Mouse (Mus musculus): ENCODE results near the gene Nppb. TPM values are rescaled to one million over a fixed set of nuclear protein-coding genes. Genes with fewer than 3 reads are reported as not detected.

The Nppb gene
- total and polyA plus RNA-seq, 3 experiments = not detected

- Histone ChIP-seq H3K4me3 (ENCODE audit: control insufficient read depth in 1 of 2, insufficient read depth in 1 of 2, low read depth in 2 of 2, low read length in 2 of 2) (no peak overlapping the region), H3K4me1 (ENCODE audit: control insufficient read depth in 1 of 2, insufficient read depth in 2 of 2, low read length in 2 of 2) (peaks cover 0 to 4% of the 10 kb centered on the region in 2 experiments; a peak in 1 of 4 replicates), H3K36me3 (ENCODE audit: control insufficient read depth in 1 of 2, insufficient read depth in 2 of 2, low read length in 2 of 2) (peaks cover 0 to 2% of the 10 kb centered on the region in 2 experiments; a peak in 3 of 4 replicates), H3K27ac (ENCODE audit: control insufficient read depth, low read depth, low read length) (no peak overlapping the region), H3K79me2 (ENCODE audit: control insufficient read depth, insufficient read depth, low read length, poor library complexity) (no peaks in the 10 kb centered on the region), H3K27me3 (ENCODE audit: control insufficient read depth in 1 of 2, insufficient read depth in 2 of 2, low read length in 2 of 2) (no peaks in the 10 kb centered on the region), H3K9ac (ENCODE audit: control insufficient read depth, low read depth, low read length, poor library complexity, severe bottlenecking) (no peak overlapping the region), H3K9me3 (replicated peaks; ENCODE audit: insufficient read depth, low read length) (no peaks in the 10 kb centered on the region)
- no peak for DNase-seq (ENCODE audit: low read depth, low spot score)
- no peak for TF ChIP-seq TCF12 (IDR thresholded peaks at IDR 0.05; ENCODE audit: low read depth, low read length)
- TF ChIP-seq ZKSCAN1 (IDR thresholded peaks at IDR 0.05; ENCODE audit: low read depth, low read length) = no peak
Observed at GRCm38 (mm10) chr4:148030506-148030905, 44.9 kb downstream of the Nppb start.

- Histone ChIP-seq H3K79me2 (ENCODE audit: control insufficient read depth, insufficient read depth, low read length, poor library complexity) (peaks cover 2% of the 10 kb centered on the region; the same call in 1 of the 2 replicates), H3K4me3 (ENCODE audit: control insufficient read depth in 1 of 2, insufficient read depth in 1 of 2, low read depth in 2 of 2, low read length in 2 of 2) (no peak overlapping the region), H3K27me3 (ENCODE audit: control insufficient read depth in 1 of 2, insufficient read depth in 2 of 2, low read length in 2 of 2) (no peaks in the 10 kb centered on the region), H3K9ac (ENCODE audit: control insufficient read depth, low read depth, low read length, poor library complexity, severe bottlenecking) (no peak overlapping the region), H3K27ac (ENCODE audit: control insufficient read depth, low read depth, low read length) (peak overlapping the region; percentile 68), H3K4me1 (ENCODE audit: control insufficient read depth in 1 of 2, insufficient read depth in 2 of 2, low read length in 2 of 2) (peaks cover 4 to 5% of the 10 kb centered on the region in 2 experiments; a peak in 3 of 4 replicates), H3K36me3 (ENCODE audit: control insufficient read depth in 1 of 2, insufficient read depth in 2 of 2, low read length in 2 of 2) (peaks cover 0 to 5% of the 10 kb centered on the region in 2 experiments; a peak in 3 of 4 replicates), H3K9me3 (replicated peaks; ENCODE audit: insufficient read depth, low read length) (no peaks in the 10 kb centered on the region)
- TF ChIP-seq EP300 (IDR thresholded peaks at IDR 0.05; ENCODE audit: low read depth in 1 of 2, low read length in 2 of 2) = peak in 1 of 2 experiments; percentile 15; a peak in 1 of 4 replicates
- TF ChIP-seq ZMIZ1 (IDR thresholded peaks at IDR 0.05; ENCODE audit: low read depth, low read length) = no peak
- peak; percentile 54 for DNase-seq (ENCODE audit: low read depth, low spot score)
Observed at GRCm38 (mm10) chr4:148033858-148034410, 48.3 kb downstream of the Nppb start.

GRCm38 (mm10) chr4:148035440-148035839, 49.9 kb downstream of the Nppb start:
- TF ChIP-seq BHLHE40 (IDR thresholded peaks at IDR 0.05; ENCODE audit: borderline replicate concordance, low read depth, low read length) (no peak), CHD1 (IDR thresholded peaks at IDR 0.05; ENCODE audit: low read depth, low read length) (no peak), POLR2A (IDR thresholded peaks at IDR 0.05; ENCODE audit: control insufficient read depth in 1 of 2, insufficient read depth in 1 of 2, low read depth in 1 of 2, low read length in 2 of 2, poor library complexity in 1 of 2) (no peak), EP300 (IDR thresholded peaks at IDR 0.05; ENCODE audit: low read depth in 1 of 2, low read length in 2 of 2) (no peak), POLR2AphosphoS2 (IDR thresholded peaks at IDR 0.05; ENCODE audit: low read length) (no peak)
- Histone ChIP-seq H3K79me2 (ENCODE audit: control insufficient read depth, insufficient read depth, low read length, poor library complexity) (peaks cover 10% of the 10 kb centered on the region), H3K4me1 (ENCODE audit: control insufficient read depth in 1 of 2, insufficient read depth in 2 of 2, low read length in 2 of 2) (peaks cover 4 to 14% of the 10 kb centered on the region in 2 experiments; a peak in 3 of 4 replicates), H3K4me3 (ENCODE audit: control insufficient read depth in 1 of 2, insufficient read depth in 1 of 2, low read depth in 2 of 2, low read length in 2 of 2) (no peak overlapping the region), H3K9ac (ENCODE audit: control insufficient read depth, low read depth, low read length, poor library complexity, severe bottlenecking) (no peak overlapping the region), H3K9me3 (replicated peaks; ENCODE audit: insufficient read depth, low read length) (no peaks in the 10 kb centered on the region), H3K36me3 (ENCODE audit: control insufficient read depth in 1 of 2, insufficient read depth in 2 of 2, low read length in 2 of 2) (peaks cover 0 to 12% of the 10 kb centered on the region in 2 experiments; a peak in 2 of 4 replicates), H3K27ac (ENCODE audit: control insufficient read depth, low read depth, low read length) (no peak overlapping the region), H3K27me3 (ENCODE audit: control insufficient read depth in 1 of 2, insufficient read depth in 2 of 2, low read length in 2 of 2) (no peaks in the 10 kb centered on the region)
- no peak for DNase-seq (ENCODE audit: low read depth, low spot score)

Other genes starting within 250 kb of the Nppb start
- 1.4 and 2.2 TPM in 2 replicates for gene Zfp984, start 176.0 kb upstream of the Nppb start, total RNA-seq (2012; rRNA removed)
- under 1 TPM in 1 of 2 experiments, not detected in 1; 0.92 TPM for gene Zfp984, start 176.0 kb upstream of the Nppb start, polyA plus RNA-seq (2012; ENCODE audit: insufficient read depth in 1 of 2, insufficient read length in 2 of 2, low read depth in 1 of 2, low replicate concordance in 2 of 2, missing spikeins in 1 of 2)
- 3.3 and 4.7 TPM in 2 replicates for gene Zfp933, start 137.4 kb upstream of the Nppb start, total RNA-seq (2012; rRNA removed)
- gene Zfp933, start 137.4 kb upstream of the Nppb start, polyA plus RNA-seq (2012; ENCODE audit: insufficient read depth in 1 of 2, insufficient read length in 2 of 2, low read depth in 1 of 2, low replicate concordance in 2 of 2, missing spikeins in 1 of 2) = 100 to 1,000 TPM in 1 of 2 experiments, 1 to 10 TPM in 1; 4.0 to 353 TPM
- 19.0 and 22.8 TPM in 2 replicates for gene Miip, start 117.0 kb upstream of the Nppb start, total RNA-seq (2012; rRNA removed)
- 10 to 100 TPM in 1 of 2 experiments, not detected in 1; 31.4 TPM for gene Miip, start 117.0 kb upstream of the Nppb start, polyA plus RNA-seq (2012; ENCODE audit: insufficient read depth in 1 of 2, insufficient read length in 2 of 2, low read depth in 1 of 2, low replicate concordance in 2 of 2, missing spikeins in 1 of 2)
- 3.0 and 3.8 TPM in 2 replicates for gene Fv1, start 116.8 kb upstream of the Nppb start, total RNA-seq (2012; rRNA removed)
- 1 to 10 TPM in 1 of 2 experiments, not detected in 1; 4.6 TPM for gene Fv1, start 116.8 kb upstream of the Nppb start, polyA plus RNA-seq (2012; ENCODE audit: insufficient read depth in 1 of 2, insufficient read length in 2 of 2, low read depth in 1 of 2, low replicate concordance in 2 of 2, missing spikeins in 1 of 2)
- gene Mfn2, start 81.1 kb upstream of the Nppb start, total RNA-seq (2012; rRNA removed) = 16.0 and 19.0 TPM in 2 replicates
- 10 to 100 TPM in 1 of 2 experiments, not detected in 1; 32.8 TPM for gene Mfn2, start 81.1 kb upstream of the Nppb start, polyA plus RNA-seq (2012; ENCODE audit: insufficient read depth in 1 of 2, insufficient read length in 2 of 2, low read depth in 1 of 2, low replicate concordance in 2 of 2, missing spikeins in 1 of 2)
- gene Plod1, start 49.0 kb upstream of the Nppb start, total RNA-seq (2012; rRNA removed) = 7.2 and 8.2 TPM in 2 replicates
- gene Plod1, start 49.0 kb upstream of the Nppb start, polyA plus RNA-seq (2012; ENCODE audit: insufficient read depth in 1 of 2, insufficient read length in 2 of 2, low read depth in 1 of 2, low replicate concordance in 2 of 2, missing spikeins in 1 of 2) = 10 to 100 TPM in 1 of 2 experiments, not detected in 1; 20.8 TPM
- gene 2510039O18Rik, start 44.9 kb upstream of the Nppb start, total RNA-seq (2012; rRNA removed) = 41.3 and 48.3 TPM in 2 replicates
- gene 2510039O18Rik, start 44.9 kb upstream of the Nppb start, polyA plus RNA-seq (2012; ENCODE audit: insufficient read depth in 1 of 2, insufficient read length in 2 of 2, low read depth in 1 of 2, low replicate concordance in 2 of 2, missing spikeins in 1 of 2) = 10 to 100 TPM in 1 of 2 experiments, not detected in 1; 59.9 TPM
- gene Nppa, start 14.9 kb downstream of the Nppb start, total RNA-seq (2012; rRNA removed) = not detected in 2 replicates
- under 1 TPM in 1 of 2 experiments, not detected in 1; 0.26 TPM for gene Nppa, start 14.9 kb downstream of the Nppb start, polyA plus RNA-seq (2012; ENCODE audit: insufficient read depth in 1 of 2, insufficient read length in 2 of 2, low read depth in 1 of 2, low replicate concordance in 2 of 2, missing spikeins in 1 of 2)
- gene Clcn6, start 53.0 kb downstream of the Nppb start, total RNA-seq (2012; rRNA removed) = 5.8 and 8.2 TPM in 2 replicates
- 10 to 100 TPM in 1 of 2 experiments, not detected in 1; 17.5 TPM for gene Clcn6, start 53.0 kb downstream of the Nppb start, polyA plus RNA-seq (2012; ENCODE audit: insufficient read depth in 1 of 2, insufficient read length in 2 of 2, low read depth in 1 of 2, low replicate concordance in 2 of 2, missing spikeins in 1 of 2)
- 7.4 and 12.4 TPM in 2 replicates for gene Mthfr, start 53.3 kb downstream of the Nppb start, total RNA-seq (2012; rRNA removed)
- 10 to 100 TPM in 1 of 2 experiments, not detected in 1; 15.5 TPM for gene Mthfr, start 53.3 kb downstream of the Nppb start, polyA plus RNA-seq (2012; ENCODE audit: insufficient read depth in 1 of 2, insufficient read length in 2 of 2, low read depth in 1 of 2, low replicate concordance in 2 of 2, missing spikeins in 1 of 2)
- 5.0 and 6.4 TPM in 2 replicates for gene Agtrap, start 102.2 kb downstream of the Nppb start, total RNA-seq (2012; rRNA removed)
- gene Agtrap, start 102.2 kb downstream of the Nppb start, polyA plus RNA-seq (2012; ENCODE audit: insufficient read depth in 1 of 2, insufficient read length in 2 of 2, low read depth in 1 of 2, low replicate concordance in 2 of 2, missing spikeins in 1 of 2) = 10 to 100 TPM in 1 of 2 experiments, not detected in 1; 16.0 TPM
- gene Mad2l2, start 144.6 kb downstream of the Nppb start, total RNA-seq (2012; rRNA removed) = 28.4 and 28.6 TPM in 2 replicates
- gene Mad2l2, start 144.6 kb downstream of the Nppb start, polyA plus RNA-seq (2012; ENCODE audit: insufficient read depth in 1 of 2, insufficient read length in 2 of 2, low read depth in 1 of 2, low replicate concordance in 2 of 2, missing spikeins in 1 of 2) = 10 to 100 TPM in 1 of 2 experiments, not detected in 1; 44.8 TPM
- gene Draxin, start 144.9 kb downstream of the Nppb start, total RNA-seq (2012; rRNA removed) = 0.03 and 0.08 TPM in 2 replicates
- gene Draxin, start 144.9 kb downstream of the Nppb start, polyA plus RNA-seq (2012; ENCODE audit: insufficient read depth in 1 of 2, insufficient read length in 2 of 2, low read depth in 1 of 2, low replicate concordance in 2 of 2, missing spikeins in 1 of 2) = under 1 TPM in 1 of 2 experiments, not detected in 1; 0.17 TPM
- 35.1 and 37.3 TPM in 2 replicates for gene Fbxo6, start 166.4 kb downstream of the Nppb start, total RNA-seq (2012; rRNA removed)
- gene Fbxo6, start 166.4 kb downstream of the Nppb start, polyA plus RNA-seq (2012; ENCODE audit: insufficient read depth in 1 of 2, insufficient read length in 2 of 2, low read depth in 1 of 2, low replicate concordance in 2 of 2, missing spikeins in 1 of 2) = 10 to 100 TPM in 1 of 2 experiments, not detected in 1; 62.6 TPM
- gene Fbxo44, start 174.7 kb downstream of the Nppb start, total RNA-seq (2012; rRNA removed) = 2.3 and 3.2 TPM in 2 replicates
- gene Fbxo44, start 174.7 kb downstream of the Nppb start, polyA plus RNA-seq (2012; ENCODE audit: insufficient read depth in 1 of 2, insufficient read length in 2 of 2, low read depth in 1 of 2, low replicate concordance in 2 of 2, missing spikeins in 1 of 2) = 1 to 10 TPM in 1 of 2 experiments, not detected in 1; 6.2 TPM
- gene Fbxo2, start 174.8 kb downstream of the Nppb start, total RNA-seq (2012; rRNA removed) = 0.35 and 0.46 TPM in 2 replicates
- 1 to 10 TPM in 1 of 2 experiments, not detected in 1; 2.7 TPM for gene Fbxo2, start 174.8 kb downstream of the Nppb start, polyA plus RNA-seq (2012; ENCODE audit: insufficient read depth in 1 of 2, insufficient read length in 2 of 2, low read depth in 1 of 2, low replicate concordance in 2 of 2, missing spikeins in 1 of 2)